Mouse (Mus musculus): ENCODE measurements at regions not wholly inside any gene's neighbourhood (a gene's known extent, or its start where the extent isn't known, plus 50 kb on each side); places are given as distances from the start of the nearest gene placed in this dataset.
A peak's percentile ranks its signal among the peaks of the same experiment; 100 is the strongest.
"Not testable (repeated sequence)": the region's sequence is repeated elsewhere in the genome, so short reads cannot be mapped to it uniquely, and the experiment has no call there.

GRCm38 (mm10) chr15:16934438-16934837 lies 205.9 kb downstream of the Cdh9 start:
- TF ChIP-seq ZC3H11A (IDR thresholded peaks at IDR 0.05; ENCODE audit: borderline replicate concordance, low read depth, low read length) (no peak), CHD2 (IDR thresholded peaks at IDR 0.05; ENCODE audit: low read depth, low read length) (no peak), ZNF384 (IDR thresholded peaks at IDR 0.05; ENCODE audit: low read depth, low read length) (no peak), HCFC1 (IDR thresholded peaks at IDR 0.05; ENCODE audit: borderline replicate concordance, insufficient read depth, low read length) (no peak), MAFK (IDR thresholded peaks at IDR 0.05; ENCODE audit: insufficient read depth, low read depth, low read length) (no peak)
- Histone ChIP-seq H3K9me3 (ENCODE audit: control insufficient read depth, insufficient read depth, low read depth, low read length) (no peaks in the 10 kb centered on the region), H3K36me3 (ENCODE audit: control insufficient read depth, insufficient read depth, low read length, poor library complexity, severe bottlenecking) (no peaks in the 10 kb centered on the region), H3K27ac (ENCODE audit: insufficient read depth, low read depth, low read length, poor library complexity, severe bottlenecking) (no peak overlapping the region), H3K4me1 (ENCODE audit: control insufficient read depth in 2 of 2, insufficient read depth in 2 of 2, low read length in 2 of 2, poor library complexity in 1 of 2) (no peaks in the 10 kb centered on the region), H3K9ac (ENCODE audit: insufficient read depth, low read depth, low read length, poor library complexity, severe bottlenecking) (no peak overlapping the region), H3K4me3 (ENCODE audit: insufficient read depth in 1 of 2, low read depth in 1 of 2, low read length in 2 of 2, poor library complexity in 1 of 2, severe bottlenecking in 1 of 2) (no peak overlapping the region)
- in situ Hi-C loops (cut with MboI; ENCODE audit: low sequenced_read_pairs in 2 of 2, unreplicated experiment in 2 of 2): no loop called here
- no peak for DNase-seq (ENCODE audit: low read depth, low spot score)

- H3K4me1 ChIP-seq (ENCODE audit: control insufficient read depth in 2 of 2, insufficient read depth in 2 of 2, low read length in 2 of 2, poor library complexity in 1 of 2); H3K9me3 ChIP-seq (ENCODE audit: control insufficient read depth, insufficient read depth, low read depth, low read length); H3K36me3 ChIP-seq (ENCODE audit: control insufficient read depth, insufficient read depth, low read length, poor library complexity, severe bottlenecking); H3K27ac ChIP-seq (ENCODE audit: insufficient read depth, low read depth, low read length, poor library complexity, severe bottlenecking); H3K9ac ChIP-seq (ENCODE audit: insufficient read depth, low read depth, low read length, poor library complexity, severe bottlenecking); in situ Hi-C loops (cut with MboI; ENCODE audit: low sequenced_read_pairs in 2 of 2, unreplicated experiment in 2 of 2); H3K4me3 ChIP-seq (ENCODE audit: insufficient read depth in 1 of 2, low read depth in 1 of 2, low read length in 2 of 2, poor library complexity in 1 of 2, severe bottlenecking in 1 of 2): not testable (repeated sequence)
- peak; percentile 1 for DNase-seq (ENCODE audit: low read depth, low spot score)
Measured at GRCm38 (mm10) chr15:16975821-16976220, 247.3 kb downstream of the Cdh9 start.

DNA sequence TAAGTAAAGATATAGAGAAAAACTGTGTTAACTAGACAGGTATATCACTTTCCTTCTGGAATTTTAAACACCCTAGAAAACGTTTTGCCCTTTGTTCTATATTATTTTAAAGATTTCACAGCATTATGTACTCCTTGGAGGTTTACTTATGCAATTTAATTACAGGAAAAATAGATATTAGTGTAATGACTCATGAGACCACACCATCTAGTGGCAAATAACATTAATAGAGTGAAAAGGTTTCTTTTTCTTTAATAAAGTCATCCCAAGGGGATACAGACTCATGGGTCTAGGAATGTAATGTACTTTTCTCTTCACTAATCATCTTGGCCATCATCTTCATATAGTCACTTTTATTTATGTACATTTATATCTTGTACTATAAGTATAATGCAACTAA lies 262.3 kb downstream of the Cdh9 start:
- DNase-seq (ENCODE audit: low read depth, low spot score): no peak
- Histone ChIP-seq H3K4me1 (ENCODE audit: control insufficient read depth in 2 of 2, insufficient read depth in 2 of 2, low read length in 2 of 2, poor library complexity in 1 of 2) (no peaks in the 10 kb centered on the region), H3K9me3 (ENCODE audit: control insufficient read depth, insufficient read depth, low read depth, low read length) (no peaks in the 10 kb centered on the region), H3K9ac (ENCODE audit: insufficient read depth, low read depth, low read length, poor library complexity, severe bottlenecking) (no peak overlapping the region), H3K4me3 (ENCODE audit: insufficient read depth in 1 of 2, low read depth in 1 of 2, low read length in 2 of 2, poor library complexity in 1 of 2, severe bottlenecking in 1 of 2) (no peak overlapping the region), H3K27ac (ENCODE audit: insufficient read depth, low read depth, low read length, poor library complexity, severe bottlenecking) (no peak overlapping the region), H3K36me3 (ENCODE audit: control insufficient read depth, insufficient read depth, low read length, poor library complexity, severe bottlenecking) (no peaks in the 10 kb centered on the region)
- in situ Hi-C loops (cut with MboI; ENCODE audit: low sequenced_read_pairs in 2 of 2, unreplicated experiment in 2 of 2): no loop called here
- TF ChIP-seq HCFC1 (IDR thresholded peaks at IDR 0.05; ENCODE audit: borderline replicate concordance, insufficient read depth, low read length) (no peak), ZNF384 (IDR thresholded peaks at IDR 0.05; ENCODE audit: low read depth, low read length) (no peak), CHD2 (IDR thresholded peaks at IDR 0.05; ENCODE audit: low read depth, low read length) (no peak), ZC3H11A (IDR thresholded peaks at IDR 0.05; ENCODE audit: borderline replicate concordance, low read depth, low read length) (no peak)

DNA sequence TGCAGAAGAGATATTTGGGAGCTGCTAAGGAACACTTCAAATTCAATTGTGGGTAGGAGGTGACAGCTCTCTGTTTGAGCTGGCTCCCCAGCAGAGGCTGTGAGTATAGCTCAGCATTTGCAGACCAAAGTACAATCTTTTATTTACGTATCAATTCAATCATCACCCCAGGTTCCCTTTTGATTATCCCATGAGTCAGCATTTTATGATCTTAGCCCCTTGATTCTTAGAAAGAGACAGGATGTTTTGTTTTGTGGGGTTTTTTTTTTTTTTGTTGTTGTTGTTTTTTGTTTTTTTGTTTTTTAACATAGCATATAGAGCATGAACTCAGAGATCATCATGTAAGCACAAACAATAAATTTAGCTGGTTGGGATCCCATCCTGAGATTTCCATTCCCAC lies 267.1 kb downstream of the Cdh9 start:
- Histone ChIP-seq H3K36me3 (ENCODE audit: control insufficient read depth, insufficient read depth, low read length, poor library complexity, severe bottlenecking) (no peaks in the 10 kb centered on the region), H3K27ac (ENCODE audit: insufficient read depth, low read depth, low read length, poor library complexity, severe bottlenecking) (no peak overlapping the region), H3K4me1 (ENCODE audit: control insufficient read depth in 2 of 2, insufficient read depth in 2 of 2, low read length in 2 of 2, poor library complexity in 1 of 2) (no peaks in the 10 kb centered on the region), H3K9ac (ENCODE audit: insufficient read depth, low read depth, low read length, poor library complexity, severe bottlenecking) (no peak overlapping the region), H3K4me3 (ENCODE audit: insufficient read depth in 1 of 2, low read depth in 1 of 2, low read length in 2 of 2, poor library complexity in 1 of 2, severe bottlenecking in 1 of 2) (no peak overlapping the region), H3K9me3 (ENCODE audit: control insufficient read depth, insufficient read depth, low read depth, low read length) (no peaks in the 10 kb centered on the region)
- peak; percentile 55; the same call in 1 of the 2 replicates for TF ChIP-seq MAFK (IDR thresholded peaks at IDR 0.05; ENCODE audit: insufficient read depth, low read depth, low read length)
- TF ChIP-seq CHD2 (IDR thresholded peaks at IDR 0.05; ENCODE audit: low read depth, low read length): no peak
- TF ChIP-seq HCFC1 (IDR thresholded peaks at IDR 0.05; ENCODE audit: borderline replicate concordance, insufficient read depth, low read length): no peak
- in situ Hi-C loops (cut with MboI; ENCODE audit: low sequenced_read_pairs in 2 of 2, unreplicated experiment in 2 of 2): no loop called here
- no peak for DNase-seq (ENCODE audit: low read depth, low spot score)

GRCm38 (mm10) chr15:17006139-17006538 lies 277.6 kb downstream of the Cdh9 start:
- Histone ChIP-seq H3K4me1 (ENCODE audit: control insufficient read depth in 2 of 2, insufficient read depth in 2 of 2, low read length in 2 of 2, poor library complexity in 1 of 2) (no peaks in the 10 kb centered on the region), H3K36me3 (ENCODE audit: control insufficient read depth, insufficient read depth, low read length, poor library complexity, severe bottlenecking) (no peaks in the 10 kb centered on the region; the same call in 1 of the 2 replicates), H3K27ac (ENCODE audit: insufficient read depth, low read depth, low read length, poor library complexity, severe bottlenecking) (no peak overlapping the region), H3K4me3 (ENCODE audit: insufficient read depth in 1 of 2, low read depth in 1 of 2, low read length in 2 of 2, poor library complexity in 1 of 2, severe bottlenecking in 1 of 2) (no peak overlapping the region), H3K9me3 (ENCODE audit: control insufficient read depth, insufficient read depth, low read depth, low read length) (peaks cover 4% of the 10 kb centered on the region; the same call in 1 of the 2 replicates), H3K9ac (ENCODE audit: insufficient read depth, low read depth, low read length, poor library complexity, severe bottlenecking) (no peak overlapping the region)
- no peak for DNase-seq (ENCODE audit: low read depth, low spot score)
- in situ Hi-C loops (cut with MboI; ENCODE audit: low sequenced_read_pairs in 2 of 2, unreplicated experiment in 2 of 2): no loop called here
- TF ChIP-seq ZC3H11A (IDR thresholded peaks at IDR 0.05; ENCODE audit: borderline replicate concordance, low read depth, low read length) (no peak), MAFK (IDR thresholded peaks at IDR 0.05; ENCODE audit: insufficient read depth, low read depth, low read length) (no peak), HCFC1 (IDR thresholded peaks at IDR 0.05; ENCODE audit: borderline replicate concordance, insufficient read depth, low read length) (no peak), CHD2 (IDR thresholded peaks at IDR 0.05; ENCODE audit: low read depth, low read length) (no peak)
